Mouse (Mus musculus): Measurements from ENCODE around the gene Brinp2.

- TF ChIP-seq CTCF (IDR thresholded peaks at IDR 0.05) (no peak), EP300 (IDR thresholded peaks at IDR 0.05) (no peak)
Measured at GRCm38 (mm10) chr1:158386781-158387180, 30.7 kb upstream of the Brinp2 start.
